Mouse (Mus musculus): Measurements from ENCODE around the gene Ptpra. TPM values are rescaled to one million over a fixed set of nuclear protein-coding genes. Genes with fewer than 3 reads are reported as not detected.

Gene Ptpra
- polyA plus RNA-seq, 1 experiment: 57.9 TPM

DNA sequence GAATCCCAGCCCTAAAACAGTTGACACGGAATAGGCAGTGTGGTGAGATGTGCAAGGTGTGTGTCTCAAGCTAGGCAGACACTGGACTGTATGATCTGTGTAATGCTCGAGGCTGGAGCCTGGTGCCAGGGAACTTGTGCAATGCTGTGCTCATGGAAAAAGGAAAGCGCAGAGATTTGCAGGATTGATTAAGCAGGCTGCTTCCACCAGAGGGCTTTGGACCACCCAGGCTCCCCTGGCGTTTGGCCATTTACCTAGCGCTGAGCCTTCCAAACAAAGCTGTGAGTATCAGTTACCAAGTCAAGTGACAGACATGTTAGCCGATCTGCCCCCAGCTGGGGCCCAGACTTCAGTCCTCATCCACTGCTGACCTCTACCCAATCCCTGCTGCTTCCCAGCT is 41.9 kb upstream of the Ptpra start:
- Histone ChIP-seq H3K79me2 (ENCODE audit: control insufficient read depth, insufficient read depth) (no peaks in the 10 kb centered on the region), H3K36me3 (ENCODE audit: control insufficient read depth, insufficient read depth) (no peaks in the 10 kb centered on the region), H3ac (ENCODE audit: control insufficient read depth, insufficient read length) (no peak overlapping the region), H3K4me2 (ENCODE audit: low read depth) (no peak overlapping the region), H3K27me3 (ENCODE audit: control insufficient read depth, insufficient read depth, insufficient read length) (no peaks in the 10 kb centered on the region), H3K4me3 (no peak overlapping the region)
- TF ChIP-seq REST (IDR thresholded peaks at IDR 0.05; ENCODE audit: insufficient read depth, insufficient read length) (no peak), MAX (IDR thresholded peaks at IDR 0.05; ENCODE audit: low read depth) (no peak), MYOG (IDR thresholded peaks at IDR 0.05; ENCODE audit: control insufficient read depth in 1 of 3, insufficient read depth in 1 of 3, insufficient read length in 2 of 3, low read depth in 2 of 3) (no peak), TCF12 (IDR thresholded peaks at IDR 0.05; ENCODE audit: insufficient read depth, poor library complexity, severe bottlenecking) (no peak), USF1 (IDR thresholded peaks at IDR 0.05; ENCODE audit: low read depth) (no peak), SRF (IDR thresholded peaks at IDR 0.05; ENCODE audit: control insufficient read depth, insufficient read length, low read depth) (no peak), TCF3 (IDR thresholded peaks at IDR 0.05; ENCODE audit: insufficient read length, low read depth) (no peak), E2F4 (IDR thresholded peaks at IDR 0.05; ENCODE audit: insufficient read depth) (no peak), MYOD1 (IDR thresholded peaks at IDR 0.05; ENCODE audit: control insufficient read depth in 1 of 3, insufficient read length in 2 of 3, low read depth in 2 of 3) (no peak), POLR2A (IDR thresholded peaks at IDR 0.05; ENCODE audit: insufficient read length, low read depth) (no peak), CEBPB (IDR thresholded peaks at IDR 0.05; ENCODE audit: insufficient read depth, poor library complexity, severe bottlenecking) (no peak), POLR2AphosphoS2 (IDR thresholded peaks at IDR 0.05; ENCODE audit: insufficient read length, low read depth) (no peak)

- H3ac ChIP-seq (ENCODE audit: control insufficient read depth, insufficient read length): no peak overlapping the region
- H3K36me3 ChIP-seq (ENCODE audit: control insufficient read depth, insufficient read depth): no peaks in the 10 kb centered on the region
- H3K4me2 ChIP-seq (ENCODE audit: low read depth): no peak overlapping the region
- H3K79me2 ChIP-seq (ENCODE audit: control insufficient read depth, insufficient read depth): no peaks in the 10 kb centered on the region
- no peaks in the 10 kb centered on the region for H3K27me3 ChIP-seq (ENCODE audit: control insufficient read depth, insufficient read depth, insufficient read length)
- no peak overlapping the region for H3K4me3 ChIP-seq
- TF ChIP-seq POLR2A (IDR thresholded peaks at IDR 0.05; ENCODE audit: insufficient read length, low read depth) (no peak), MAX (IDR thresholded peaks at IDR 0.05; ENCODE audit: low read depth) (no peak), E2F4 (IDR thresholded peaks at IDR 0.05; ENCODE audit: insufficient read depth) (no peak), TCF3 (IDR thresholded peaks at IDR 0.05; ENCODE audit: insufficient read length, low read depth) (no peak), SRF (IDR thresholded peaks at IDR 0.05; ENCODE audit: control insufficient read depth, insufficient read length, low read depth) (no peak), USF1 (IDR thresholded peaks at IDR 0.05; ENCODE audit: low read depth) (no peak), CEBPB (IDR thresholded peaks at IDR 0.05; ENCODE audit: insufficient read depth, poor library complexity, severe bottlenecking) (no peak), MYOG (IDR thresholded peaks at IDR 0.05; ENCODE audit: control insufficient read depth in 1 of 3, insufficient read depth in 1 of 3, insufficient read length in 2 of 3, low read depth in 2 of 3) (no peak), REST (IDR thresholded peaks at IDR 0.05; ENCODE audit: insufficient read depth, insufficient read length) (no peak), MYOD1 (IDR thresholded peaks at IDR 0.05; ENCODE audit: control insufficient read depth in 1 of 3, insufficient read length in 2 of 3, low read depth in 2 of 3) (no peak), POLR2AphosphoS2 (IDR thresholded peaks at IDR 0.05; ENCODE audit: insufficient read length, low read depth) (no peak), TCF12 (IDR thresholded peaks at IDR 0.05; ENCODE audit: insufficient read depth, poor library complexity, severe bottlenecking) (no peak)
These were observed 38.3 kb upstream of the Ptpra start for GRCm38 (mm10) chr2:130411558-130412495.

GRCm38 (mm10) chr2:130412775-130413174 is 37.3 kb upstream of the Ptpra start:
- Histone ChIP-seq H3K27me3 (ENCODE audit: control insufficient read depth, insufficient read depth, insufficient read length) (no peaks in the 10 kb centered on the region), H3K79me2 (ENCODE audit: control insufficient read depth, insufficient read depth) (no peaks in the 10 kb centered on the region), H3ac (ENCODE audit: control insufficient read depth, insufficient read length) (no peak overlapping the region), H3K4me2 (ENCODE audit: low read depth) (no peak overlapping the region), H3K36me3 (ENCODE audit: control insufficient read depth, insufficient read depth) (no peaks in the 10 kb centered on the region), H3K4me3 (no peak overlapping the region)
- no peak for TF ChIP-seq MAX (IDR thresholded peaks at IDR 0.05; ENCODE audit: low read depth)
- no peak for TF ChIP-seq POLR2AphosphoS2 (IDR thresholded peaks at IDR 0.05; ENCODE audit: insufficient read length, low read depth)
- TF ChIP-seq TCF3 (IDR thresholded peaks at IDR 0.05; ENCODE audit: insufficient read length, low read depth): no peak

DNA sequence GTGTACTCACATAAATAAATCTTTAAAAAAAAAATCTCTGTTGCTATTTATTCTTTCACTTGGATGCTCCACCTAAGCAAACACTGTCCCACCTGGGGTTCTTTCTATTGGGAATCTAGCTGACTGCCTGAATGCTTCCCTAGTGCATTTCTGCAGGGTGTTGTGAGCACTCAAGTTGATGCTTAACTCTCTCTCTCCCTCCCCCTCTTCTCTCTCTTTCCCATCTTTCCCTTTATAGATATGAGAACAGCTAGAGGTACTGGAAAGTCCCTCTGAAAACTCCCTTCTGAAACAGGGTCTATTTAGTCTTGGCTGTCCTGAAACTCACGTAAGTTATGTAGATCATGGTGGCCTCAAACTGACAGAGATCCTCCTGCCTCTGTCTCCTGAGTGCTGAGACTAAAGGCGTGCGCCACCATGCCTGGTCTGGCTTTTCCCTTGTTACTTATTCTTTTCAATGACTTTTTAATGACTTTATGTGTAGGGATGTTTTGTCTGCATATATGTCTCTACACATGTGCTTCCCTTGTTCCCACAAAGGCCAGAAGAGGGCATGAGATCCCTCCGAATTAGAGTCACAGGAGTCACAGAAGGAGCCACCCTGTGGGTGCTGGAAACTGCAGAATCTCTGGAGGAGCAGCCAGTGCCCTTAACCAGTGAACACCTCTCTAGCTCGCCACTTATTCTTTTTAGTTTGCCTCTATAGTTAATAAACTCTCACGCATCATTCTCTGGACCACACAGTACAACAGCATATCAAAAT is 35.8 kb upstream of the Ptpra start:
- no peaks in the 10 kb centered on the region for H3K27me3 ChIP-seq (ENCODE audit: control insufficient read depth, insufficient read depth, insufficient read length)
- no peak for TF ChIP-seq USF1 (IDR thresholded peaks at IDR 0.05; ENCODE audit: low read depth)
- TF ChIP-seq SRF (IDR thresholded peaks at IDR 0.05; ENCODE audit: control insufficient read depth, insufficient read length, low read depth): no peak
- no peak for TF ChIP-seq CEBPB (IDR thresholded peaks at IDR 0.05; ENCODE audit: insufficient read depth, poor library complexity, severe bottlenecking)
- TF ChIP-seq TCF3 (IDR thresholded peaks at IDR 0.05; ENCODE audit: insufficient read length, low read depth): no peak
- TF ChIP-seq REST (IDR thresholded peaks at IDR 0.05; ENCODE audit: insufficient read depth, insufficient read length): no peak
- no peak for TF ChIP-seq MYOD1 (IDR thresholded peaks at IDR 0.05; ENCODE audit: control insufficient read depth in 1 of 3, insufficient read length in 2 of 3, low read depth in 2 of 3)
- no peak for TF ChIP-seq MYOG (IDR thresholded peaks at IDR 0.05; ENCODE audit: control insufficient read depth in 1 of 3, insufficient read depth in 1 of 3, insufficient read length in 2 of 3, low read depth in 2 of 3)
- TF ChIP-seq POLR2A (IDR thresholded peaks at IDR 0.05; ENCODE audit: insufficient read length, low read depth): no peak
- TF ChIP-seq MAX (IDR thresholded peaks at IDR 0.05; ENCODE audit: low read depth): no peak
- no peak for TF ChIP-seq E2F4 (IDR thresholded peaks at IDR 0.05; ENCODE audit: insufficient read depth)
- no peak overlapping the region for H3ac ChIP-seq (ENCODE audit: control insufficient read depth, insufficient read length)
- H3K4me2 ChIP-seq (ENCODE audit: low read depth): no peak overlapping the region
- H3K36me3 ChIP-seq (ENCODE audit: control insufficient read depth, insufficient read depth): no peaks in the 10 kb centered on the region
- no peaks in the 10 kb centered on the region for H3K79me2 ChIP-seq (ENCODE audit: control insufficient read depth, insufficient read depth)
- no peak overlapping the region for H3K4me3 ChIP-seq

Data from myocyte (in vitro differentiated cells).